Mouse (Mus musculus) neutrophil, adult 5-6 weeks (primary cell): ENCODE data around the gene Sv2c. TPM values are rescaled to one million over a fixed set of nuclear protein-coding genes. Genes with fewer than 3 reads are reported as not detected.

ENCODE experiments used
- ATAC-seq: fragments of 151-379, 151-347 bp; 2 replicates; pipeline ENCODE4 v1.8.0; 2017; ENCODE audit warnings: mild to moderate bottlenecking, moderate TSS enrichment; ENCODE audit not compliant: insufficient number of reproducible peaks, poor library complexity, low FRiP score, severe bottlenecking; ENCODE audit errors: extremely low read depth
- total RNA-seq: library from RNA; stranded (forward); fragments of 200-1000 nt; gene quantifications from 2 replicates; pipeline ENCODE4 v1.2.3, GENCODE M21; 2017

Sv2c gene
- total RNA-seq, 1 experiment from 2014 or later = 0.12 TPM

- no peak for ATAC-seq
Observed at GRCm38 (mm10) chr13:95952263-95952662, 180.1 kb downstream of the Sv2c start.

- peak; percentile 64; the same call in 1 of the 2 replicates for ATAC-seq
Observed at GRCm38 (mm10) chr13:95951098-95951894, 181.1 kb downstream of the Sv2c start.

GRCm38 (mm10) chr13:95950434-95951091, 181.8 kb downstream of the Sv2c start:
- no peak for ATAC-seq

GRCm38 (mm10) chr13:95949356-95949755, 183.0 kb downstream of the Sv2c start:
- ATAC-seq = no peak

- ATAC-seq = no peak
Observed at GRCm38 (mm10) chr13:95948821-95949220, 183.6 kb downstream of the Sv2c start.

GRCm38 (mm10) chr13:95948394-95948793, 184.0 kb downstream of the Sv2c start:
- no peak for ATAC-seq

- ATAC-seq = no peak
Observed at GRCm38 (mm10) chr13:95945937-95946507, 186.4 kb downstream of the Sv2c start.

GRCm38 (mm10) chr13:95944621-95945020, 187.8 kb downstream of the Sv2c start:
- no peak for ATAC-seq

GRCm38 (mm10) chr13:95943919-95944318, 188.5 kb downstream of the Sv2c start:
- ATAC-seq = no peak

- ATAC-seq = no peak
Observed at GRCm38 (mm10) chr13:95942587-95942986, 189.8 kb downstream of the Sv2c start.

- ATAC-seq = no peak
Observed at GRCm38 (mm10) chr13:95941861-95942260, 190.5 kb downstream of the Sv2c start.

- no peak for ATAC-seq
Observed at GRCm38 (mm10) chr13:95940811-95941210, 191.6 kb downstream of the Sv2c start.

- no peak for ATAC-seq
Observed at GRCm38 (mm10) chr13:95924201-95924621, 208.2 kb downstream of the Sv2c start.

GRCm38 (mm10) chr13:95922626-95923025, 209.8 kb downstream of the Sv2c start:
- no peak for ATAC-seq

GRCm38 (mm10) chr13:95918624-95919284, 213.6 kb downstream of the Sv2c start:
- ATAC-seq = no peak

GRCm38 (mm10) chr13:95913046-95913406, 219.4 kb downstream of the Sv2c start:
- ATAC-seq = no peak

GRCm38 (mm10) chr13:95912157-95913045, 220.0 kb downstream of the Sv2c start:
- 0 out of 2 replicates have a peak, but pooled peaks have one; percentile 6 for ATAC-seq

- no peak for ATAC-seq
Observed at GRCm38 (mm10) chr13:95910270-95910669, 222.1 kb downstream of the Sv2c start.

- ATAC-seq = no peak
Observed at GRCm38 (mm10) chr13:95909244-95909643, 223.1 kb downstream of the Sv2c start.
